Mouse (Mus musculus) heart, postnatal 0 days (tissue): Measurements from ENCODE around the gene Slc30a6. TPM values are rescaled to one million over a fixed set of nuclear protein-coding genes. Genes with fewer than 3 reads are reported as not detected.

ENCODE experiments used
- ATAC-seq: fragments of 200-750 bp; cut with Nextera tagmentation; 2 replicates; pipeline ENCODE4 v1.8.0; 2017; ENCODE audit warnings: low read depth, moderate number of reproducible peaks, moderate library complexity; ENCODE audit not compliant: insufficient read depth
- DNase-seq: peaks from one replicate; pipeline ENCODE4 v3.0.0-alpha.2; 2016; ENCODE audit warnings: low spot score
- H3K27ac ChIP-seq: fragments of 300-500 bp; sonication (generic); 2 replicates; pipeline ENCODE4 v1.5.1; 2014; ENCODE audit warnings: low read depth, mild to moderate bottlenecking
- H3K27me3 ChIP-seq: fragments of 300-500 bp; sonication (generic); 2 replicates; pipeline ENCODE4 v1.6.1; 2014; ENCODE audit warnings: low read length, mixed read lengths; ENCODE audit not compliant: control insufficient read depth, insufficient read depth
- H3K36me3 ChIP-seq: fragments of 300-500 bp; sonication (generic); replicated peaks from 2 replicates; pipeline ENCODE4 v1.6.1; 2014; ENCODE audit warnings: low read length, mixed read lengths; ENCODE audit not compliant: control insufficient read depth, insufficient read depth
- H3K4me1 ChIP-seq: fragments of 300-500 bp; sonication (generic); 2 replicates; pipeline ENCODE4 v1.6.1; 2014; ENCODE audit warnings: antibody characterized with exemption; ENCODE audit not compliant: control insufficient read depth, insufficient read depth
- H3K4me2 ChIP-seq: fragments of 300-500 bp; sonication (generic); 2 replicates; pipeline ENCODE4 v1.6.1; 2014; ENCODE audit warnings: low read depth, mild to moderate bottlenecking, low read length, moderate library complexity
- H3K4me3 ChIP-seq: fragments of 300-500 bp; sonication (generic); 2 replicates; pipeline ENCODE4 v1.5.1; 2014; ENCODE audit warnings: low read depth, low read length
- H3K9ac ChIP-seq: fragments of 300-500 bp; sonication (generic); replicated peaks from 2 replicates; pipeline ENCODE4 v1.6.1; 2014; ENCODE audit warnings: low read depth, low read length, mixed read lengths
- H3K9me3 ChIP-seq: fragments of 300-500 bp; sonication (generic); replicated peaks from 2 replicates; pipeline ENCODE4 v1.6.1; 2016; ENCODE audit warnings: low read length; ENCODE audit not compliant: control insufficient read depth
- CTCF ChIP-seq: IDR thresholded peaks from 2 replicates; pipeline ENCODE4 v1.5.1; 2016; ENCODE audit warnings: antibody characterized with exemption, control low read depth, low read depth
- EP300 ChIP-seq: IDR thresholded peaks from 2 replicates; pipeline ENCODE4 v1.6.1; 2016; ENCODE audit warnings: antibody characterized with exemption, low read depth
- WGBS: fragments of 180-500 bp; shearing (Covaris S2); extraction: QIAGEN DNeasy Blood & Tissue Kit; methylation state at CpG from one replicate; pipeline ENCODE4 v1.1.7; 2014; 5-methylcytosine and 5-hydroxymethylcytosine counted together
- polyA plus RNA-seq: library from polyadenylated mRNA; unstranded; fragments of >200 nt; fragmentation: Nextera tagmentation; extraction: Ambion mirVana; gene quantifications from 2 replicates; pipeline ENCODE4 v1.2.1, GENCODE M21; 2015
- total RNA-seq: library from RNA; depleted of rRNA; stranded (reverse); fragments of >200 nt; gene quantifications from 2 replicates; pipeline ENCODE4 v1.2.3, GENCODE M21; 2014; ENCODE audit warnings: low replicate concordance

The Slc30a6 gene
- total and polyA plus RNA-seq, 2 experiments from 2014 or later = 19.9 to 27.7 TPM

DNA sequence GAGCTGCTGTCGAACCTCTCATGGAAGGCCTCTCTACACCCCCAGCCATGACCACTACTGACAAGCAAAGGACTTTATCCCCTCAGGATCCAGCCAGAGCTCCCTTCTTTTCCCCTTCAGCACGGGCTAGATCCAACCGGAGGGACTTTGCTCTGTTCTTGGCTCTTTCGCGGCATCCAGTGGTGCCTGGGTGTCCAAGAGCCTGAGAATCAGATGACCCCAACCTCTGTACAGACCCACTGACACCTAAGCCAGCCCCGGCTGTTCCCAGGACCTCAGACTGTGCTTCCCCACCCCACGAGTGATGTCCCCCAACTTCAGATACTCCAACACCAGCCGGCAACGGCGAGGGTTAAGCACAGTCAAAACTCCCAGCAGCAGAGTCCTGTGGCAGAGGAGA is 54.4 kb downstream of the Slc30a6 start:
- Histone ChIP-seq H3K36me3 (no peaks in the 10 kb centered on the region), H3K27ac (no peak overlapping the region), H3K9me3 (no peaks in the 10 kb centered on the region), H3K4me2 (no peak overlapping the region), H3K27me3 (no peaks in the 10 kb centered on the region), H3K9ac (no peak overlapping the region), H3K4me3 (no peak overlapping the region), H3K4me1 (no peaks in the 10 kb centered on the region)
- TF ChIP-seq EP300 (no peak), CTCF (no peak)
- ATAC-seq (no peak), DNase-seq (no peak)
- 80% methylated on average over 10 of the region's 10 CpGs for WGBS

DNA sequence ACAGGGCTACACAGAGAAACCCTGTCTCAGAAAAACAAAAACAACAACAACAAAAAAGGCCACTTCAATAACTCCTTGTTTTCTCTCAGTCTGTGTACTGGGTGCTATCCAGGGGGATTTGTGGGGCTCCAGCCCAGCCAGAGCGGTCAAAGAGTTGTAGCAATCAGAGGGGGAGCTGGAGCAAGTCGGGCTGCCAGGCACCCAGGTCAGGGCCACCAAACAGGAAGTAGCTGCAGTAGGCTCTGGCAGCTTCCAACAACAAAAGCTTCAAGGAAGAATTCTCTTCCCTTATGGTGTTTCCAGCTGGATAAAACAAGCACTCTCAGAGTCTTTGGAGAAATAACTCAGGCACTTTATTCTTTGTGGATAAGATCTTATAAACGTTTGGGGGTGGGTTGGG is 58.5 kb downstream of the Slc30a6 start:
- DNase-seq (no peak), ATAC-seq (no peak)
- Histone ChIP-seq H3K27me3 (no peaks in the 10 kb centered on the region), H3K4me2 (no peak overlapping the region), H3K4me1 (no peaks in the 10 kb centered on the region), H3K9me3 (no peaks in the 10 kb centered on the region), H3K4me3 (no peak overlapping the region), H3K9ac (no peak overlapping the region), H3K27ac (no peak overlapping the region), H3K36me3 (no peaks in the 10 kb centered on the region)
- WGBS = 59% methylated on average over 3 of the region's 3 CpGs
- TF ChIP-seq CTCF (no peak), EP300 (no peak)

DNA sequence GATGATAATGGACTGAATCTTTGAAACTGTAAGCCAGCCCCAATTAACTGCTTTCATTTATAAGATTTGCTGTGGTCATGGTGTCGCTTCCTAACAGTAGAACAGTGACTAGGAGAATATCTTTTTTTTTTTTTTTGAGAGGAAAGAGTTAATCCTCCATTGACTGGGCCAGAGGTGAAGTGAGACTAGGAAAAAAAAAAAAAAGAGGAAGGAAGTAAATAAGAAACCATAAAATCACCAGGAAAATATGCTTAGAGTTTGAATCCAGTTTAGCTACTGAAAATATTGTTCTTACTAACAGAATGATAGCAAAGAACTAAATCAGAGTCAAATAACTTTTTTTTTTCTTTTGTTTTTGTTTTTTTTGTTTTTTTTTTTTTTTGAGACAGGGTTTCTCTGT is 59.3 kb downstream of the Slc30a6 start:
- Histone ChIP-seq H3K36me3 (no peaks in the 10 kb centered on the region), H3K4me3 (no peak overlapping the region), H3K9ac (no peak overlapping the region), H3K4me1 (no peaks in the 10 kb centered on the region), H3K27ac (no peak overlapping the region), H3K9me3 (no peaks in the 10 kb centered on the region), H3K27me3 (no peaks in the 10 kb centered on the region), H3K4me2 (no peak overlapping the region)
- no peak for ATAC-seq
- TF ChIP-seq CTCF (no peak), EP300 (no peak)
- 76% methylated on average over 1 of the region's 1 CpGs for WGBS
- DNase-seq = no peak

DNA sequence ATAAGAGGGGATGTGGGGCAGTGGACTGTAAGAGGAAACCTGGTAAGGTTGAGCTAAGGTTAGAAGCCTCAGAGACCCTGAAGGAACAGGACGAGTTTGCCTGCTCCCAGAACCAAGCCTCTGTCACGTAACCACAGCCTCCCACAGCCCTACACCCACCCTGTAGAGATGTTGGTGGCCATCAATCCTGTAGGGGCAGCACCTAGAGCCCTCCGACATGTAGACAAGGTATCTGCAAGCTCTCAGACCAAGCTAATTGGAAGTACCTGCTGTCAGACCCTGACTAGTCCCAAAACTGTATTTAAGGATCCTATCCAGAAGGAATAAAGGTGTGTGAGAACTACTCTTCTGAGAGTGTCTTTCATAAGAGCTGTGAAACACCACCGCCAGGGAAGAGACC is 60.0 kb downstream of the Slc30a6 start:
- ATAC-seq = no peak

DNA sequence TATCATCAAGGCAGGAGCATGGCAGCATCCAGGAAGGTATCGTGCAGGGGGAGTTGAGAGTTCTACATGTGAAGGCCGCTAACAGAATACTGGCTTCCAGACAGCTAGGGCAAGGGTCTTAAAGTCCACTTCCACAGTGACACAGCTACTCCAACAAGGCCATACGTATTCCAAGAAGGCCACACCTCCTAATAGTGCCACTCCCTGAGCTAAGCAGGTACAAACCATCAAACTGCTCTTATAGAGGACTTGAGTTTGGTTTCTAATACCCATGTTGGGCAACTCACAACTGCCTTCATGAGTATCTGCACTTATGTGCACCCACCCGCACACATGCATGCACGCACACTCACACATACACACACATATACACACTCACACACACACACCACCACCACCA is 61.4 kb downstream of the Slc30a6 start:
- DNase-seq = no peak

More for the DNA sequence above, 60.0 kb downstream of the Slc30a6 start:
- Histone ChIP-seq H3K4me2 (no peak overlapping the region), H3K4me3 (no peak overlapping the region), H3K27me3 (no peaks in the 10 kb centered on the region), H3K27ac (no peak overlapping the region), H3K9me3 (no peaks in the 10 kb centered on the region), H3K4me1 (no peaks in the 10 kb centered on the region), H3K9ac (no peak overlapping the region), H3K36me3 (no peaks in the 10 kb centered on the region)
- TF ChIP-seq CTCF = no peak
- TF ChIP-seq EP300 = no peak
- DNase-seq = no peak
- WGBS = 84% methylated on average over 4 of the region's 4 CpGs

DNA sequence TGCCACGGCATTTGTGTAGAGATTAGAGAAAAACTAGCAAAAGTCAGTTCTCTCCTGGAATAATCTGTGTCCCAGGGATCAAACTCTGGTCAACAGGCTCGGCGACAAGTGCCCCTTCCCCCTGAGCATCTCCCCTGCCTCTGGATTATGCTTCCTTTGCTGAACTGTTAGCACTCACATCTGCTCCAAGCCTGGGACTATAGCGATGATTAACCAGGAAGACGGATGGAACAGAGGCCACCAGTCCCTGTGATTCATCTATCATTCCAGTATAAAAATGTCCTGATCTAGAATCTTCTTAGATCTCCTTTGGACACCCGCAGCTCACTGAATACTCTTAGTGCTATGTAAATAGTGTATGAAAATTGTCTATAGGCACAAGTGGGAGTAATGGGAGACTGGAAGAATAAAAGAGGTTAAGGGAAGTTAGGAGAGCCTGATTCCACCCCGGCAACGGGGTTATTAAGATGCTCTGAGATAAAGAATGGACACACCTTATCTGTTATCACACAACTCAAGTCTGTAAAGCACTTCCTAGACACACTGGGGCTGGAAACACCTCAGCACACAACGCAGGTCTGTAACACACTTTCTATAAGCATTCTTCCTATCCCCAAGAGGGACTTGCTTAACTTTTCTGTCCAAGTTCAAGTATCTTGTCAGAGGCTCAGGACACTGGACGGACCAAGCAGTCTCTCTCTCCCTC is 62.7 kb downstream of the Slc30a6 start:
- no peak for TF ChIP-seq EP300
- no peak for TF ChIP-seq CTCF
- Histone ChIP-seq H3K4me3 (no peak overlapping the region), H3K9ac (no peak overlapping the region), H3K9me3 (no peaks in the 10 kb centered on the region), H3K4me1 (no peaks in the 10 kb centered on the region), H3K36me3 (no peaks in the 10 kb centered on the region), H3K4me2 (no peak overlapping the region), H3K27ac (no peak overlapping the region), H3K27me3 (no peaks in the 10 kb centered on the region)
- no peak for DNase-seq
- 60% methylated on average over 10 of the region's 10 CpGs for WGBS
- no peak for ATAC-seq

More for the DNA sequence above, 61.4 kb downstream of the Slc30a6 start:
- TF ChIP-seq CTCF = no peak
- no peak for TF ChIP-seq EP300
- no peak overlapping the region for H3K4me2 ChIP-seq
- H3K4me3 ChIP-seq = no peak overlapping the region
- no peaks in the 10 kb centered on the region for H3K27me3 ChIP-seq
- H3K4me1 ChIP-seq = no peaks in the 10 kb centered on the region
- H3K9me3 ChIP-seq = no peaks in the 10 kb centered on the region
- H3K27ac ChIP-seq = no peak overlapping the region
- no peak overlapping the region for H3K9ac ChIP-seq
- whole genome bisulfite sequencing = 84% methylated on average over 5 of the region's 5 CpGs
- no peak for ATAC-seq
- H3K36me3 ChIP-seq = no peaks in the 10 kb centered on the region
